Mouse (Mus musculus): Measurements from ENCODE around the gene Erfe.
A peak's percentile ranks its signal among the peaks of the same experiment; 100 is the strongest.

Erfe gene

DNA sequence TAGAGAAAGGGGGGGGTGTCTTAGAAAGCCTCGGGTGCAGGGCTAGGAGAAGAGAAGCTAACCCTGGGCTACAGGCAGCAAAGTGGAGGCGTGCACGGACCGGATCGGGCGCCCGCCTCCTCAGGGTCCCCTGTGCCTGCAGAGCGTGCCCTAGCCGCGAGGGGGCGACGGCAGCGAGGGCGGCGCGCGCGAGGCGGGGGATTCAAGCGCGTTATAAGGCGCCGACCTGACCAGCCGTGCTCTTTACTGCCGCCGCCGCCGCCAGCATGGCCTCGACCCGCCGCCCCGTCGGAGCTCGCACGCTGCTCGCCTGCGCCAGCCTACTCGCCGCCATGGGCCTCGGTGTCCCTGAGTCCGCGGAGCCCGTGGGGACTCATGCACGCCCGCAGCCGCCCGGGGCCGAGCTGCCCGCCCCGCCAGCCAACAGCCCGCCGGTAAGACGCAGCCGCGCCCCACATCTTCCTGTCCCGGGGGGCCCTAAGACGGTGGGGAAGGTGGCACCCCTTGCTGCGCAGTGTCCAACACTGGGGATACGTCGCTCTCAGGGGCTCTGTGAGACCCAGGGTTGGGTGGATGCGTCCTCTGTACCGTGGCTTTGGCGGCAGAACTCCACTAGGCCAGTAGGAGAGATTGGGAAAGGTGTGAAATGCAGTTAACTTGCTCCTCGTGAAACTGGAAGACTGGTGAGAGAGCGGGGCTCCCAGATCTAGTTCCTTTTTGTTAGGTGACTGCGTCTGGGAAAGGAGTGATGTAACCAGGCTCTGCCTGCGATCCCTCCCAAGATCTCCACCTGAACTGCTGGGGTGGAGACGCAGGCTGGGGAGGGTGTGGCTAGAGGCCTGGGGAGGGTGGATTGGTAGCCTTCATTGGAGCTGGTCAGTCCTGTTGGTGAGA is at the start of gene Erfe:
Erfe (plus strand) TSS at position 216 of the 894 bp plus-strand sequence.
- ATAC-seq (ENCODE audit: low TSS enrichment), result peak; percentile 14; the same call in 1 of the 2 replicates

DNA sequence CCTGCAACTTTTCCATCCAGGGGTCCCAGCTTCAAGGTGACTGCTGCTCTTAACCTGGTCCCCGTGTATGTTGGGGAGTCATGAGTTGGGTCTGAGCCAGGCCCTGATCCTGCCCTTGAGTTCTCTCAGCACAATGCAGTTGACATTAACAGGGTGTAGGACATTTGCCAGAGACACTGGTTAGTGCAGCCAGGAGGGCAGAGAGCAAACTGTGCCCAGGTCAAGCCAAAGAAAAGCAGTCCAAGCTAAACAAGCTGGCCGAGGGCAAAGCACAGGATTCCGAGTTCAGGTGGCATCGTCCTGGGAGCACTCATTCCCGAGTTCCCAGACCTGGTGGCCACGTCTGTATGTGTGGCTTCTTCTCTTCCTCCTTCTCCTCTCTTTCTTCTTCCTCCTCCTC is 48.6 kb upstream of the Erfe start:
- no peak for ATAC-seq (ENCODE audit: low TSS enrichment)

DNA sequence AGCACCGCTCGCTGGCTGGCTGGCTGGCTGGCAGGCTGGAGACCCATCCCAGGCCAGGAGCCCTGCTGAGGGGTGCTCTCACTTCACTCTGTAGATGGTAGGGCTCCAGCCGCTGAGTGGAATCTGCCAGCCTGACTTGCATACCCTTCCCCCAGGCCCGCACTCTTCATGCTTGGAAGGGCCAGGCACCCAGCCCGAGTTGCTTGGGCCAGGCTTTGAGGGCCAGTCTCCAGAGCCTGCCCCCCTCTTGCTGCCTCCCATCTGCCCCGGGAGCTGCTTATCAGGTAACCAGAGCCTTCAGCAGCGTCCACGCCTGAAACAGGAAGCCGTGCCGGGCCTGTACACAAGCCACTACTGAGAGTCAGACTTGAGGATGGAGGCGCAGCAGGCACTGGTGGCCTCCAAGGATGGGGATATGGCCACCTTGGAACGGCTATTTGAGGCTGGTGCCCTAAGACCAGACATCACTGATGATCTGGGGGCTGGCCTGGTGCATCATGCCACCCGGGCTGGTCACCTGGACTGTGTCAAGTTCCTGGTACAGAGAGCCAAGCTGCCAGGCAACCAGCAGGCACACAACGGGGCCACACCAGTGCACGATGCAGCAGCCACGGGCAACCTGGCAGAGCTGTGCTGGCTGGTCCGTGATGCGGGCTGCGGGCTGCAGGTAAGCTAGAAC is 44.3 kb upstream of the Erfe start, which contains the start of gene Espnl:
Espnl (plus strand) TSS at position 316 of the 679 bp plus-strand sequence.
- no peak for ATAC-seq (ENCODE audit: low TSS enrichment)

DNA sequence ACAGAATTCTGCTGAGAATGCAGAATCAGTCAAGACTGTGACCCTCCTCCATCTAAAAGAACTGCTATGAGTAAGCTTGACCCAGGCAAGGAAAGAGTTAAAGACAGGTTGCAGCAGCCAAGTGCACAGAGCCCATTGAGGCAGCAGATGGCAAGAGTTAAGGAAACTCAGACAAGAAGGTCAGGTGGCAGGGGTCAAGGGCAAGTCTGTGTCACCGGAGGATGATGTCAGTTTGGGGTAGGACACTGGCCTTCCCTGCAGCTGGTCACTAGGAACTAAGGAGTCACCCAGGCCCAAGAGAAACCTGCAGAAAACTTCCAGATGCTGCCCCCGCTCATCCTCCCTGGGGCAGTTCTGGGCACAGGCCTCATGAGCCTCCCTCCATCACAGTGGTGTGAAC is 41.6 kb upstream of the Erfe start:
- no peak for ATAC-seq (ENCODE audit: low TSS enrichment)

DNA sequence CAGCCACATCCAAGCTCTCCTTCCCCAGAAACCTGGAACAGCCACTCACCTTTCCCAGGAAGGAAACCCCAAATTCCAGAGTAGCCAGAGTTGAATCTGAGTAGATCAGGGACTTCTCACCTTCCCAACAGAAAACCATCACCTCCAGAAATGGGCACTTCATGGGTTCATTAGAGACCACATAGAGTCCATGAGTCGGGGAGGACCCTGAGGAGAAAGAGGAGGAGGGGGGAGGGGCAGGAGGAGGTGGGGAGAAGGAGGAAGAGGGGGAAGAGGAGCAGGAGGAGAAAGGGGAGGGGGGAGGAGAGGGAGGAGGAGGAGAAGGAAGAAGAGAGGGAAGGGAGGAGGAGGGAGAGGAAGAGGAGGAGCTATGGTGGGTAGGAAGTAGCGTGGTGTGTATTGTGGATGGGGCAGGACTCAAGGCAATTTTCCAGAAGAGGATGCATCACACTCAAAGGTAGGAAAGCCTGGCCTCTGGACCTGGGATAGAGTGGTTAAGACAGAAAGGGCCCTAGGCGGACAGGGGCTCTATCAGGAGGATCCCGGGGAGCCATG is 40.7 kb upstream of the Erfe start:
- no peak for ATAC-seq (ENCODE audit: low TSS enrichment)

DNA sequence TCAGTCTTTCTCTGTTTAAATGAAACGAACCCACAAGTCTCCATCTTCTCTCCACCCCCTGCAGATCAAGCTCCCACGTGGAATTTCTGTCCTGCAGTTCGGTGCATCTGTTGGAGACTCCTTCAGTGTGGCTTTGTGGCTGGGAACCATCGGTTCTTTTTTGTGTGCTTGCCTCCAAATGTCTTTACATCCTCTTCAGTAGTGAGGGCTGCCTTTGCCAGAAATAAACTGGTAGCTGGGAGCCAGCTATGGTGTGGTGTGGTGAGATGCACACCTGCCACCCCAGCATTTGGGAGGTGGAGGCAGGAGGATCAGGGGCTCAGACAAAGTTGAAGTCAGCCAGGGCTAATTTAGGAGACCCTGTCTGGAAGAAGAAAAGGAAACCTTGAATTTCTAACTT is 34.1 kb upstream of the Erfe start:
- peak; percentile 90 for ATAC-seq (ENCODE audit: low TSS enrichment)

DNA sequence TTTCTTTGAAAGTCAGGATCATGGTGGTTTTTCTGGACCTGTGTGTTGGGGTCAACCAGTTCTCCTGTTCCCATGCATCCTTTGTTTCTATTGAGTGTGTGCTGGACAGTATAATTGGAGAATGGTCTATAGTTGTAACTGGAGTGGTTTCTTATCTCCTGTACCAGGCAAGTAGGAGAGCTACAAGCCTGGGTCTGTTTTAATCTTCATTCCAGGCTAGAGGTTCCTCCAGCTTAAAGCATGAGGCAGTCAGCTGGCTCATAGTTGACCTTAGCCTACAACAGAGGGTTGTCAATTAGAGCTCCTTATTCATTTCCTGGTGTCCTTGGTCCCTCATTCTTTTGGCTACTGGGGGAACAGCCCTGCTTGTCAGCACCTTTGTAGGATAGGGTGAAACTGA is 32.6 kb upstream of the Erfe start:
- no peak for ATAC-seq (ENCODE audit: low TSS enrichment)

DNA sequence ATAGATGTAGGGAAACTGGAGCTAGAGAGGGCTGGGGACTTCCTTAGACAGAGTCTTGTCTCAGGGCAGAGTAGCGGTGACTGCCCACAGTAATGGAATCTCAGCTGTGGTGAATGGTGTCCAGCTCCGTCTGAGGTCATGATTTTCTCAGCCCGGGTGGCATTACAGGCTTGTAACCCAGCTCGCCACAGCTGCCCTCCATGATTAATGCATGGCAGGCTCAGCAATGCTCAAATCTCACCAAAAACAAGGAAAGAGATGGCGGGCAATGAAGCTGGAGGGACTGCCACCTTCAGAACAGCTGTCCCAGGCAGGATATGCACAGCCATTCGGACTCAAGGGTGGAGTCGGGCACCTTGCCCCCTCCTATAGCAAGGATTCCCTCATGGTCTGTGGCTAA is 28.9 kb upstream of the Erfe start:
- ATAC-seq (ENCODE audit: low TSS enrichment), result no peak

DNA sequence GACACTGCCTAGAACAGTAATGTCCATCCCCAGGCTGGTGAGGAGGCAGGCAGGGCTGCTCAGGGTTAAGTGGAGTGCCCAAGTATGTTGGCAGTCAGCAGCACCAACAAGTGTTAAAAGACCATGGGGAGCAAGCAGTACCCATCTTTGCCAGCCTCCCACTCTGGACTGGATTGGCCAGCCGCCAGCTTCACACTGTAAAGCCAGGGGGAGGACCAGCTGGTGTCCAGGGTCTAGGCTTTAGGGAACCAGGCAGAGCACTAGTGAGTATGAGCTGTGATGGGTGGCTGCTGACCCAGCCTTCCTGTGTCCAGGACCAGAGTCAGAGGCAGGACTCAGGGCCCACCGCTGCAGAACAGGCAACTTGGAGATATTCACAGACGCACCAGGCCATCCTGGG is 22.2 kb upstream of the Erfe start:
- ATAC-seq (ENCODE audit: low TSS enrichment), result no peak

DNA sequence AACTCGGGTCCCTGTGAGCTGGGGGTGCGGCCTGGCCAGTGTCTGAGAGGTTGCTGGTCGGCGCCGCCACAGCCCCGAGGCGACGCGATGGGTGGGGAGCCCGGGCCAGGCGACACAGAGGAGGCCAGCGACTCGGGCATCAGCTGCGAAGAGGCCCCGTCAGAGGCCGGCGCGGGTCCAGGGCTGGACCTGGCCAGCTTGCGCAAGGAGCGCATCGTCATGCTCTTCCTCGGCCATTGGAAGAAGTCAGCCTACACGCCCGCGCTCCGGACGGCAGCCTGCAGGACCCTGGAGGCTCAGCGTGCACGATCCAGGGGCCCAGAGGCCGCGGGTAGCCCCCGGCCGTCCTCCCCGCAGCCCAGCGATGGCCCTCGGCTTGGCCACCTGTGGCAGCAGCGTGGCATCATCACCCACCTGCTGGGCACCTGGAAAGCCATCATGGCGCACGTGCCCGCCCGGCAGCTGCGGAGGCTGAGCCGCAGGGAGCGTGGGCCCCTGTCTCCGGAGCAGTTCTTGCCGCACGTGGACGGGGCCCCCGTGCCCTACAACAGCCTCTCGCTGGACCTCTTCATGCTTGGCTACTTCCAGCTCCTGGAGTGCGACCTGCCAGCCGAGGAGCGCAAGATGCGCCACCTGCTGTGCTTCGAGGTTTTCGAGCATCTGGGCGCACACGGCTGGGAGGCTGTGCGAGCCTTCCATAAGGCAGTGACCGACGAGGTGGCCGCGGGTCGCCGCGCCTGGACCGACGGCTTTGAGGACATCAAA is 21.1 kb upstream of the Erfe start:
- ATAC-seq (ENCODE audit: low TSS enrichment), result peak; percentile 42; the same call in 1 of the 2 replicates

DNA sequence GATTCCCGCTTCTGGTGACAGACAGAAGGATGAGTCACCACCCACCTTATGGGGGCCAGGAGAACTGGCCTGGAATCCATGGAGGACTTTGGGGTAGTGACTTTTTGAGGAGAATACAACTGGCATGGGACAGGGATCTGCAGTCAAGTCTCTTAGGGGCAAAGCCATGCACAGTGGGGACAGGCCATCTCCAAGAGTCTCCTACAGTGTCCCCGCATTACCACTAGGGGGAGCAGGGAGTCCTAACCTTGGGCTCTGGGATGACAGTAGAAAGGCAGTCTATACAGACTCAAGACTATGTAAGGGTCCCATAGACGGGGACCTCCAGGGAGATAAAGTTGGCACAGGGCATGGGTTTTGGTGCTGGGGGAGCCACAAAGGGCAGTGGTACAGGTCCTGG is 19.3 kb upstream of the Erfe start:
- peak; percentile 88 for ATAC-seq (ENCODE audit: low TSS enrichment)

DNA sequence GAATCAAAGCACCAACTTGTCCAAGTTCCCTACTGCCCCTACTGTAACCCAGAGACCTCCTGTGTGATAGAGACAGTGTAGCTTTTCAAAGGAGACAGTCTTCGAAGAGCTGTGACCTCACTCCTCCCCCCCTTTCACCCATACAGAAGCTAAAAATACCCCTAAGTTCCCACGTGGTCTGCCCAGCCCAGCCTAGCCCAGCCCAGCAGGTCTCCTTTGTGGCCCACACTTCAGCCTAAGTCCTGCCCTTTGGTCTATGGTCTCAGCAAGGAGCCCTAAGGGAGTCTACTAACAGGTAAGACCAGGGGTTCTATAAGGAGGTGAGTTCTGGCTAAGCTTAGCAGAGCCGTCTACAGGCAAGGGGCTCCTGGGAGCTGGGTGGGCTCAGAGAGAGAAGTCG is 15.4 kb upstream of the Erfe start, which contains the start of gene Klhl30:
Klhl30 (plus strand) TSS at position 176 of the 400 bp plus-strand sequence.
- ATAC-seq (ENCODE audit: low TSS enrichment), result no peak

DNA sequence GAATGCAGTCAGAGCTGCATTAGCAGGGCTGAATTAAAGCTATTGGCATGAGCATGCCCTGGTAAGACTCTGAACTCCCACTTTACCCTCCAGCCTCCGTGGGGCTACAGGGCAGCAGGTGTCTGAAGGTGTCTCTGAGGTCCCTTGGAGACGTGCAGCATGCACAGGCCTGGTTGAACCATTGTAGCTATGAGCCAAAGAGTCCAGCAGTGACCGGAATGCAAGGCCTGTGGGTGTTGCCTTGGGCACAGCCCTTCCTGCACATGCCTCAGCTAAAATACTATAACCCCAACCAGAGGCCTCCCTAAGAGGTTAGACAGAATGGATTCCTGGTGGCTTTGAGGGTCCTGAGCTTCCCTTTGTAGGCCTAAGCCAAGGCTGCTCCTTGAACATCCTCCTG is 15.0 kb upstream of the Erfe start:
- no peak for ATAC-seq (ENCODE audit: low TSS enrichment)

DNA sequence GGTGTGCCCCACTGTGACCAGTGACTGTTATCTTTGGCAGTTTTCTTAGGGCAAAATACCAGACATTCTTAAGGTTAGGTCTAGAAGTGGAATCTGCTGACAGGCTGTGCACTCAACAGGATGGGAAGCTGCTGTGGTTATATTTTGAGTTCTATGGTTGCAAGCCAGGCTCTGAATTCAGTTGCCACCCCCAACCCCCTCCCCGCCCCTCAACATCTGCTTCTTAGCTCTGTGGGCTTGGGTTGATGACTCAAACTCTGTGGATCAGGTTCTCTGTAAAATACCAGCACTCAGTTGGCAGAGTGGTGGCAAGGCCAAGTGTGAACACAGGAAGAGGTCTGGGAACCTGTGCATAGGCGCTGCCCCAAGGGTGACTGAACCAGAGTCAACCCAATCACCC is 14.0 kb upstream of the Erfe start:
- ATAC-seq (ENCODE audit: low TSS enrichment), result peak; percentile 77

DNA sequence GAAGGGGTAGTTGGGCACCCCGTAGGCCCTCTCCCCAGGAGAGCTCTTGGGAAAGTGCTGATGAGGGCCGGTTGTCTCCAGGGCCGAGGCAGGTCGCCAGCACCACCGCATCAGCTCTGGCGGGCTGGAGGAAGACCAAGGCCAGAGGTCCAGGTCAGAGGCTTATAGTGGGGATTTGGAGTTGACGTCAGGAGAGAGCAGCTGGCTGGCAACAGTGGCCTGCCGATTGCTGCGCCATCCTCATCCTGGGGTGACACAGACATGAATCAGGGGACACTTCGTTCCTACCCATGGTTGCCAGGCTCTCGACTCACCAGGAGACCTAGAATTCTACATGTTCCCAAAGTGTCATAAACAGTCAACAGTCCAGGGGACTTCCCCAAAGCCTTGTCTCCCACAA is 10.1 kb upstream of the Erfe start:
- ATAC-seq (ENCODE audit: low TSS enrichment), result no peak

DNA sequence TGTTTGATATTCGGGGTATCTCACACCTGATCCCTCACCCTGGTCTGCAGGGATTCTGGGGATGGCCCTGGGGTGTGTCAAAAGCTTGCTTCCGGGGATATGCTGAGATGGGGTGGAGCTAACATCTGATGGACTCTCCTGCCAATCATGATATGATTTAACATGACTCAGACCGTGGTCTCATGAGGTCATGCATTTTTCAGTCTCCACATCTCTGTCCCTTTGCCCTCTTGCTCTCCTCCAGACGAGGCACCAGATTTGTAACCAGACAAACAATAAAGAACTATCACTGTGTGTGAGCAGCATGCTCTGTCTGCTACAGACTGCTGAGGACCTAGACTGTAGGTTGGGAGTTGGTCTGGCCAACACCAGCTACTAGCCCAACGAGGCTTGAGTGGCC is 4.1 kb upstream of the Erfe start:
- no peak for ATAC-seq (ENCODE audit: low TSS enrichment)

DNA sequence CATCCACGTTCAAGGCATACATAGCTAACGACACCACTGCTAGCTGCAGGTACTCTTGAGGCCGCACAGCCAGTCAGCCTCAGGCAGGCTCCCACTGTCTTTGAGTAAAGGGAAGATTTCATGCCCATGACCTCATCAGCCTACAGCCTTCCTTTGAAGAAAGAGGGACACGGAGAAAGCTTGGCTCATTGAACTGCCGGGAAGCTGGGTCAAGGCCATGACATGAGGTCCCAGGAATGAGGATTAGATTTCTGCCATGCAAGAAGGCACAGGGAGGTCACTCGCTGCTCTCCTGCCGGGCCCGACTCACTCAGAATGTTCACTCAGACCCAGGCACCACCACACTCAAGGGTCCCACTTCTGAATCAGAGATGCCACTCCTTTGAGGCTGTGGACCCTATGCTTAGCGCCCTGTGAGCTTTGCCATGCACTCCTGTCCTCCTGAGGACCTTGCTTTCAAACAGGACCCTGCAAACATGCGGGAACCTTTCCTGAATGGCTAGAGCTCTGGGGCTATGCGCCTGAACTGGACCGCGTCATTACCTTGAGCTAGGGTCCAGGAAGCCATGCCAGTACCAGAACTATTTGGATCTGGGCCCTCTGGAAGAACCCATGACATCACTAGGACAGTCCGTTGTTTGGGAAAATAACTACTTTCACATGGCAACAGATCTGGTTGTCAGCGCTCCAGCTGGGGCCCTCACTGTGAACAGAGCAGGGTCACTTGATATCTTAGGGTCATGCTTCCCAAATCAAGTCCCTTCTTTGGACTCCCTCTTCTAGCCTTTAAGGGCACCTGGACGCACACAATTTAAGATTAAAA is 1.2 kb upstream of the Erfe start:
- ATAC-seq (ENCODE audit: low TSS enrichment), result no peak

DNA sequence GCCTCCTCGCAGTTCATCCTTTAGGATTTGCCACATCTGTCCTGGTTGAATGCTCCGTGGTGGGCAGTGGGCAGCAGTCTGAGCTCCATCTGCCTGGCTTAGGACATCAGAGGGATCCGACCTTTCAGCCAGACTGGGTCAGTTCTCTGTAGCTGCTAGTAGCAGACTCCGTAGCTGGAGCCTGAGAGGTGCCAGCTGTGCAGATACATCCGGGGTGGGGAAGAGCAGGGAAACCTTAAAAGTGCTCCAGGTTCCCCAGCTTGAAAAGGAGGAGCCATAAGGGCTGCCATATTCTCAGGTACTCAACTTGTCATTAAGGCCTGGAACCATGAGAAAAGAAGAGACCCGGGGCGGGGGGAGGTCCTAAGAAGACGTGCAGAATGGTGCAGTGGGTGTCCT is 415 bp upstream of the Erfe start:
- ATAC-seq (ENCODE audit: low TSS enrichment), result no peak

DNA sequence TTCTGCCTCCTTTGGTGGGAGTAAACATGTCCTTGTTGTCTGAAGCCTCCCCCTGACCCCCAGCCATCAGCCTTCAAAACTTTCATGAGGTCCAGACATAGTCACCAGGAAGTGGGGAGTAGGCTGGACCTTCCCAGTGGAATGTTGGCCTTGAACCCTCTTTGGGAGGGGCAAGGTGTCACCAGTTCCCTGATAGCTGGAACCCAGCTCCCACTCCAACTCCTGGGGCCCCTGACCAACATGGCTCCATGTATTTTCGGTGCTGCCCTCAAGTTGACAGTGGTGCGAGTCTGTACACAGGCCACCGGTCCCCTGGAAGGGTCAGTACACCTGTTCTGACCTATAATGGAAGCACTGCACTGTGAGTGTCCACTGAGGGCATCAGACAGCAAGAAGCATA is 1.1 kb downstream of the Erfe start:
- ATAC-seq (ENCODE audit: low TSS enrichment), result no peak

DNA sequence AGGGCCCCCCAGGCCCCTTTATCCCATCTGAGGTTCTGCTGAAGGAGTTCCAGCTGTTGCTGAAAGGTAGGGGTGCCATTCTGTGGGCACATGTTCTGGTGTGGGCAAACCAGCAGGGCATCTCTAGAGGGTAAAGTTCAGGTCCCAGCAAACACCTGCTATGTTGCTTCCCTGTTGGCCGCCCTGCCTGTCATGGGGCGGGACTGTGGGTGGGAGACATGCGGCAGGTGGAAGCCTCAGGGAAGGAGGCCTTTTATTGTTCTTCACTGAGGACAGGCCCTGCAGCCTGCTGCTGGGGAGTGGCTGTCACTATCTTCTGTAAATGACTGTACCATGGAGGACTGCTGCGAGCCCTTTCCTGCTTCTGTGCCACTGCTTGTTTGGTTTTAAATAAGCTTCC is 3.2 kb downstream of the Erfe start:
- ATAC-seq (ENCODE audit: low TSS enrichment), result no peak

DNA sequence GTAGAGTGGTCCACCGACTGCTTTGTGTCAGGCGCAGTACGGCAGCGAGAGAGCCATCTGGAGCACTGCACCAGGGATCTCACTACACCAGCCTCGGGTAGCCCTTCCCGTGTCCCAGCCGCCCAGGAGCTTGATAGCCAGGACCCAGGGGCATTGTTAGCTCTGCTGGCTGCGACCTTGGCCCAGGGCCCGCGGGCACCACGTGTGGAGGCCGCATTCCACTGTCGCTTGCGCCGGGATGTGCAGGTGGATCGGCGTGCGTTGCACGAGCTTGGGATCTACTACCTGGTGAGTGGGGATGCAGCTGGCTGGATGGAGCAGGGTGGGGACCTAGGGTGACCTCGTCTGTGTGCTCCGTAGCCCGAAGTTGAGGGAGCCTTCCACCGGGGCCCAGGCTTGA is 3.8 kb downstream of the Erfe start:
- ATAC-seq (ENCODE audit: low TSS enrichment), result no peak

All from frontal cortex, adult (tissue).